Mouse (Mus musculus) intestine, embryonic 14.5 days (tissue): ENCODE results near the gene Cp. TPM values are rescaled to one million over a fixed set of nuclear protein-coding genes. Genes with fewer than 3 reads are reported as not detected.
"Not testable (repeated sequence)": the region's sequence is repeated elsewhere in the genome, so short reads cannot be mapped to it uniquely, and the experiment has no call there.

ENCODE experiments used
- ATAC-seq: fragments of 200-750 bp; cut with Nextera tagmentation; replicated peaks from 2 replicates; pipeline ENCODE4 v1.8.0; 2017; ENCODE audit warnings: low read depth, moderate number of reproducible peaks, moderate TSS enrichment, moderate library complexity; ENCODE audit not compliant: low FRiP score, low TSS enrichment
- DNase-seq: peaks from one replicate; pipeline ENCODE4 v3.0.0-alpha.2; 2018; ENCODE audit warnings: low spot score
- H3K27ac ChIP-seq: fragments of 300-500 bp; sonication (generic); 2 replicates; pipeline ENCODE4 v1.5.1; 2014; ENCODE audit warnings: low read depth, mild to moderate bottlenecking, control low read depth
- H3K27me3 ChIP-seq: fragments of 300-500 bp; sonication (generic); replicated peaks from 2 replicates; pipeline ENCODE4 v1.6.1; 2014; ENCODE audit warnings: low read length, control low read depth; ENCODE audit not compliant: control insufficient read depth, insufficient read depth
- H3K36me3 ChIP-seq: fragments of 300-500 bp; sonication (generic); 2 replicates; pipeline ENCODE4 v1.6.1; 2014; ENCODE audit warnings: low read length, control low read depth; ENCODE audit not compliant: control insufficient read depth, insufficient read depth
- H3K4me1 ChIP-seq: fragments of 300-500 bp; sonication (generic); replicated peaks from 2 replicates; pipeline ENCODE4 v1.6.1; 2014; ENCODE audit warnings: low read length, control low read depth, mixed read lengths; ENCODE audit not compliant: control insufficient read depth, insufficient read depth
- H3K4me2 ChIP-seq: fragments of 300-500 bp; sonication (generic); 2 replicates; pipeline ENCODE4 v1.6.1; 2014; ENCODE audit warnings: low read length
- H3K4me3 ChIP-seq: fragments of 300-500 bp; sonication (generic); 2 replicates; pipeline ENCODE4 v1.5.1; 2014; ENCODE audit warnings: low read depth, low read length, control low read depth, mixed read lengths
- H3K9ac ChIP-seq: fragments of 300-500 bp; sonication (generic); 2 replicates; pipeline ENCODE4 v1.6.1; 2014; ENCODE audit warnings: mild to moderate bottlenecking, low read length
- H3K9me3 ChIP-seq: fragments of 300-500 bp; sonication (generic); 2 replicates; pipeline ENCODE4 v1.6.1; 2016; ENCODE audit warnings: low read length, control low read depth; ENCODE audit not compliant: control insufficient read depth
- WGBS: fragments of 180-500 bp; shearing (Covaris S2); extraction: QIAGEN DNeasy Blood & Tissue Kit; methylation state at CpG from one replicate; pipeline ENCODE4 v1.1.7; 2014; 5-methylcytosine and 5-hydroxymethylcytosine counted together
- polyA plus RNA-seq: library from polyadenylated mRNA; unstranded; fragments of >200 nt; fragmentation: Nextera tagmentation; extraction: Ambion mirVana; gene quantifications from 2 replicates; pipeline ENCODE4 v1.2.1, GENCODE M21; 2014

Cp gene
- polyA plus RNA-seq, 1 experiment from 2014 or later: 0.23 TPM

- not testable (repeated sequence) for H3K27ac ChIP-seq, H3K27me3 ChIP-seq, H3K4me1 ChIP-seq, H3K9ac ChIP-seq, H3K9me3 ChIP-seq, H3K4me3 ChIP-seq, ATAC-seq, H3K4me2 ChIP-seq, DNase-seq, H3K36me3 ChIP-seq
- 61% methylated on average over 7 of the region's 7 CpGs for WGBS
Observed at GRCm38 (mm10) chr3:20010905-20011304, 54.1 kb downstream of the Cp start.

DNA sequence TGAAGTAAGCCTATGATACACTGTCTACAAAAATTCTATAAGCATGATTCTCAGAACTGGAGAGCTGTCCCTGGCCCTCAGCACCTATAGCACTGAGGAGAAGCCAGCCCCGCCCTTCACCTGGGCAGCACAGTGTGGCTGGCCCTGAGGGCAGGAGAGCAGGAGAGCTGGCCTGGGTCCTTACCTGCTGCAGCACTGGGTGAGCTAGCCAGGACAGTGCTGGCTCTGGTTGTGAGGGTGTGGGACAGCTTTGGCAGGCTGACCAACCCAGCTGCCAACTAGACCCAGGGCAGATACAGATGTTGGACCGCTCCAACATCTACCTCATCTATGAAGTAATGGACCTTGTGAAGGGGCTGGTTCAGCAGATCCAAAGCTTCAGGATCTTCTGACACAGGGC is 57.6 kb downstream of the Cp start:
- Histone ChIP-seq H3K36me3 (peaks cover 15% of the 10 kb centered on the region), H3K27me3 (no peaks in the 10 kb centered on the region), H3K4me3 (no peak overlapping the region), H3K9me3 (no peaks in the 10 kb centered on the region), H3K27ac (no peak overlapping the region), H3K4me1 (no peaks in the 10 kb centered on the region), H3K4me2 (no peak overlapping the region), H3K9ac (no peak overlapping the region)
- DNase-seq (no peak), ATAC-seq (no peak)
- WGBS: 86% methylated on average over 2 of the region's 2 CpGs

DNA sequence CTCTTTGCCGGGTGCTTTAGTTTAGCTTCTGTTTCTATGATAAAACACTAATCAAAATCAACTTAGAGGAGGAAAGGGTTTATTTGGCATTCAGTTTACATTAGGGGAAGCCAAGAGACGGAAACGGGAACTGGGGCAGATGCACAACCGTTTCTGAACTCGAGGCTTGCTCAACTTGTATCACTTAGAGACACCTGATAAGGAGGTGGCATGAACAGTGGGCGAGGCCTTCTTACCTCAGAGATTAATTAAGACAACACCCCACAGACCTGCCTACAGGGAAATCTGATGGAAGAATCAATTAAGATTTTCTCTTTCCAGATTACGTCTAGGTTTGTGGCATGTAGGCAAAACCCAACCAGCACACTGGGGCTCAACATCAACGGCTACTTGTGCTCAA is 61.2 kb downstream of the Cp start:
- Histone ChIP-seq H3K4me2 (no peak overlapping the region), H3K9me3 (no peaks in the 10 kb centered on the region), H3K9ac (no peak overlapping the region), H3K4me3 (no peak overlapping the region), H3K4me1 (no peaks in the 10 kb centered on the region), H3K36me3 (peaks cover 22% of the 10 kb centered on the region), H3K27me3 (no peaks in the 10 kb centered on the region), H3K27ac (no peak overlapping the region)
- ATAC-seq (no peak), DNase-seq (no peak)
- WGBS: 81% methylated on average over 8 of the region's 8 CpGs

- no peak for DNase-seq
- ATAC-seq: no peak
- 40% methylated on average over 1 of the region's 1 CpGs for WGBS
- Histone ChIP-seq H3K9ac (no peak overlapping the region), H3K36me3 (peaks cover 28% of the 10 kb centered on the region), H3K27me3 (no peaks in the 10 kb centered on the region), H3K4me2 (no peak overlapping the region), H3K4me3 (no peak overlapping the region), H3K9me3 (no peaks in the 10 kb centered on the region), H3K27ac (no peak overlapping the region), H3K4me1 (no peaks in the 10 kb centered on the region)
Observed at GRCm38 (mm10) chr3:20023832-20024231, 67.0 kb downstream of the Cp start.

DNA sequence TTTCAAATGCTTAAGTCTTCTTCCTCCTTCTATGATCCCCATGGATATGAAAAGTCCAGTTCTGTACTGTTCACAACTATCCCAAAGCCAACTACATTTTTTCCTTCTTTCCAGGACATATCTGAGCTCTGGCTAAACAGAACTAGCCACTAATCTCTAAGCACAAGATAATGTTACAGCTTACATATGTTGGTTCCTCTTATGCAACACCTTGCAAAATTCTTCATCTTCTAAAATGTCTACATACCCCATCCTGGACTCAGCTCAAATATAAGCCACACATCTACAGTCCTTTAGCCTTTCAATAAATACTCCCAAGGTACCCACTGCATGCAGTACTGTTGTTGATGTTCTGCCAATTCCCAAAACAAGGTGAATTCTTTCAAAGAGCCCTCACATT is 69.6 kb downstream of the Cp start:
- Histone ChIP-seq H3K27ac (no peak overlapping the region), H3K4me2 (no peak overlapping the region), H3K9ac (no peak overlapping the region), H3K27me3 (no peaks in the 10 kb centered on the region), H3K9me3 (no peaks in the 10 kb centered on the region), H3K4me1 (no peaks in the 10 kb centered on the region), H3K4me3 (no peak overlapping the region), H3K36me3 (peaks cover 24% of the 10 kb centered on the region)
- no peak for ATAC-seq
- DNase-seq: no peak

GRCm38 (mm10) chr3:20026996-20027689 is 70.3 kb downstream of the Cp start:
- Histone ChIP-seq H3K9ac (no peak overlapping the region), H3K4me3 (no peak overlapping the region), H3K27ac (no peak overlapping the region), H3K4me1 (no peaks in the 10 kb centered on the region), H3K27me3 (no peaks in the 10 kb centered on the region), H3K36me3 (peaks cover 24% of the 10 kb centered on the region), H3K9me3 (no peaks in the 10 kb centered on the region), H3K4me2 (no peak overlapping the region)
- no peak for ATAC-seq
- WGBS: 92% methylated on average over 8 of the region's 8 CpGs
- DNase-seq: no peak

- no peak for ATAC-seq
- no peak overlapping the region for H3K27ac ChIP-seq
- 93% methylated on average over 5 of the region's 5 CpGs for WGBS
Observed at GRCm38 (mm10) chr3:20027788-20028187, 70.9 kb downstream of the Cp start.

GRCm38 (mm10) chr3:20028640-20029039 is 71.8 kb downstream of the Cp start:
- no peak for DNase-seq
- H3K27me3 ChIP-seq: no peaks in the 10 kb centered on the region
- 85% methylated on average over 3 of the region's 3 CpGs for WGBS

More at GRCm38 (mm10) chr3:20027788-20028187, 70.9 kb downstream of the Cp start:
- H3K36me3 ChIP-seq: peaks cover 24% of the 10 kb centered on the region
- no peaks in the 10 kb centered on the region for H3K4me1 ChIP-seq
- no peaks in the 10 kb centered on the region for H3K27me3 ChIP-seq
- H3K4me2 ChIP-seq: no peak overlapping the region
- no peak overlapping the region for H3K9ac ChIP-seq
- no peak for DNase-seq
- H3K4me3 ChIP-seq: no peak overlapping the region
- H3K9me3 ChIP-seq: no peaks in the 10 kb centered on the region

DNA sequence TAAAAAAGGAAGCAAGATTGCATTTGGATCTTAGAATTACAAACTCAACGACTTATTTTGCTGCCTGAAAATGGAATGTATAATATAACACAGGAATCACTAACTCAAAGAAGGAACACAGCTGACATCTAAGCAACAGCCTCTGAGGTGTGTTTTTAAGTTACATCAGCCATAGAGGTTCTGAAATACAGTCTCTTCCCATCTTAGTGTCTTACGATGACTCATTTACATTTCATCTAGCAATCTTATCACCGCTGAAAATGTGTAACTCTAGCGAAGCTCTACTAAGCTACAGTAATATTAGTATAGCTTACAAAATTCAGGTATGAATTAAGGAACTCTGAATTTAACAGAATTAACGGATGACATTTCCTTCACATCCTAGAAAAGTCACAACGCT is 74.0 kb downstream of the Cp start:
- ATAC-seq (no peak), DNase-seq (no peak)
- Histone ChIP-seq H3K4me1 (0 out of 2 replicates have a peak, but pooled peaks cover 3% of the 10 kb centered on the region), H3K27me3 (no peaks in the 10 kb centered on the region), H3K4me3 (no peak overlapping the region), H3K9me3 (no peaks in the 10 kb centered on the region), H3K36me3 (peaks cover 10% of the 10 kb centered on the region), H3K9ac (no peak overlapping the region), H3K4me2 (no peak overlapping the region), H3K27ac (no peak overlapping the region)
- WGBS: 88% methylated on average over 6 of the region's 6 CpGs

More at GRCm38 (mm10) chr3:20028640-20029039, 71.8 kb downstream of the Cp start:
- Histone ChIP-seq H3K36me3 (peaks cover 24% of the 10 kb centered on the region), H3K4me1 (0 out of 2 replicates have a peak, but pooled peaks cover under 1% of the 10 kb centered on the region), H3K4me2 (no peak overlapping the region), H3K27ac (no peak overlapping the region), H3K9me3 (no peaks in the 10 kb centered on the region), H3K4me3 (no peak overlapping the region), H3K9ac (no peak overlapping the region)
- ATAC-seq: no peak
